9 mouse cellular contexts compared by ENCODE assay signal in genomic region chr8:4404880-4405261, GRCm38 (mm10).
DNase-seq lines count a peak whose midpoint lies in the region; ATAC-seq and TF ChIP-seq lines count a peak whose summit lies in the region.
"Had no signal": no experiment of that assay in that cellular context is flagged by ENCODE, and none has a peak within 500 bp of the region (broad histone marks: within the 10 kb centered on the region; RNA-seq: fewer than 3 reads in every experiment).

No protein-coding gene starts in this region.

- TF ChIP-seq CTCF in stomach, postnatal 0 days (IDR thresholded peaks at IDR 0.05; ENCODE audit: low read depth) = 0 out of 2 replicates have a peak, but pooled peaks have one; percentile 16

- H3K27ac ChIP-seq in kidney, embryonic 15.5 days = peak overlapping the region; percentile 85
- no peak overlapping the region for H3K27ac ChIP-seq in stomach, postnatal 0 days (replicated peaks)

- WGBS in kidney, embryonic 15.5 days = 11% methylated on average over 16 of the region's 16 CpGs
- 13% methylated on average over 16 of the region's 16 CpGs for WGBS in stomach, postnatal 0 days

- peak; percentile 94 for ATAC-seq in kidney, embryonic 15.5 days (replicated peaks; ENCODE audit: low FRiP score)
- peak; percentile 58 for ATAC-seq in stomach, postnatal 0 days (ENCODE audit: low FRiP score, low TSS enrichment)

- H3K27me3 ChIP-seq in kidney, embryonic 15.5 days = no peaks in the 10 kb centered on the region
- no peaks in the 10 kb centered on the region for H3K27me3 ChIP-seq in stomach, postnatal 0 days (ENCODE audit: control insufficient read depth, insufficient read depth, low read length)

- H3K9ac ChIP-seq in kidney, embryonic 15.5 days = peak overlapping the region; percentile 23; the same call in 1 of the 2 replicates
- H3K9ac ChIP-seq in stomach, postnatal 0 days (ENCODE audit: low read length) = peak overlapping the region; percentile 53

- H3K4me2 ChIP-seq in kidney, embryonic 15.5 days = peak overlapping the region; percentile 72
- peak overlapping the region; percentile 75 for H3K4me2 ChIP-seq in stomach, postnatal 0 days (replicated peaks; ENCODE audit: low read depth)

- DNase-seq in urinary bladder, postnatal 14 days (ENCODE audit: low spot score) = peak; percentile 14
- no peak for DNase-seq in urinary bladder, postnatal 10 days (ENCODE audit: low spot score)
- DNase-seq in heart, adult 8-10 months (ENCODE audit: low spot score) = peak; percentile 29
- DNase-seq in lung, postnatal 25 days (ENCODE audit: low spot score) = peak; percentile 1
- peak; percentile 37 for DNase-seq in stomach, postnatal 0 days (ENCODE audit: low spot score)
- DNase-seq in spleen, adult 18-20 months = no peak
- DNase-seq in left cerebral cortex, adult 8-10 months (ENCODE audit: low spot score in 2 of 2) = no peak

- no peak for TF ChIP-seq EP300 in stomach, postnatal 0 days (optimal IDR thresholded peaks at IDR 0.05)

- no peaks in the 10 kb centered on the region for H3K36me3 ChIP-seq in kidney, embryonic 15.5 days
- no peaks in the 10 kb centered on the region for H3K36me3 ChIP-seq in stomach, postnatal 0 days (ENCODE audit: control insufficient read depth, insufficient read depth, low read length)

- peak overlapping the region; percentile 43 for H3K4me3 ChIP-seq in kidney, embryonic 15.5 days (replicated peaks)
- peak overlapping the region; percentile 41 for H3K4me3 ChIP-seq in stomach, postnatal 0 days (ENCODE audit: low read depth, low read length)
- H3K4me3 ChIP-seq: myocyte had no signal

- no peaks in the 10 kb centered on the region for H3K9me3 ChIP-seq in kidney, embryonic 15.5 days (replicated peaks)
- no peaks in the 10 kb centered on the region for H3K9me3 ChIP-seq in stomach, postnatal 0 days (ENCODE audit: control insufficient read depth, low read length)

- peaks cover 12% of the 10 kb centered on the region for H3K4me1 ChIP-seq in kidney, embryonic 15.5 days
- no peaks in the 10 kb centered on the region for H3K4me1 ChIP-seq in stomach, postnatal 0 days (replicated peaks; ENCODE audit: control insufficient read depth, insufficient read depth)

Comparison
In these comparisons a context has a peak if more than half of its experiments do, and no peak if none do; other contexts are left out.
1. DNase-seq: peak in urinary bladder, postnatal 14 days (single experiment), heart, adult 8-10 months (single experiment), lung, postnatal 25 days (single experiment) and stomach, postnatal 0 days (single experiment); none in urinary bladder, postnatal 10 days (single experiment), spleen, adult 18-20 months (0 of 2) and left cerebral cortex, adult 8-10 months (0 of 2).